Mouse (Mus musculus) kidney, embryonic 14.5 days (tissue): ENCODE data around the gene Ccdc28a. TPM values are rescaled to one million over a fixed set of nuclear protein-coding genes. Genes with fewer than 3 reads are reported as not detected.

Experiments used
- ATAC-seq: fragments of 200-750 bp; cut with Nextera tagmentation; 2 replicates; pipeline ENCODE4 v1.8.0; 2017; ENCODE audit warnings: moderate number of reproducible peaks, mild to moderate bottlenecking, moderate TSS enrichment, moderate library complexity; ENCODE audit not compliant: low FRiP score, low TSS enrichment
- H3K27ac ChIP-seq: fragments of 300-500 bp; sonication (generic); 2 replicates; pipeline ENCODE4 v1.5.1; 2014; ENCODE audit warnings: low read depth, mild to moderate bottlenecking, low read length, moderate library complexity, mixed read lengths
- H3K27me3 ChIP-seq: fragments of 300-500 bp; sonication (generic); 2 replicates; pipeline ENCODE4 v1.6.1; 2014; ENCODE audit warnings: mild to moderate bottlenecking, low read length; ENCODE audit not compliant: control insufficient read depth, insufficient read depth
- H3K36me3 ChIP-seq: fragments of 300-500 bp; sonication (generic); 2 replicates; pipeline ENCODE4 v1.6.1; 2014; ENCODE audit warnings: low read length, mixed read lengths; ENCODE audit not compliant: control insufficient read depth, insufficient read depth
- H3K4me1 ChIP-seq: fragments of 300-500 bp; sonication (generic); 2 replicates; pipeline ENCODE4 v1.6.1; 2014; ENCODE audit warnings: low read length, mixed read lengths; ENCODE audit not compliant: control insufficient read depth, insufficient read depth
- H3K4me2 ChIP-seq: fragments of 300-500 bp; sonication (generic); replicated peaks from 2 replicates; pipeline ENCODE4 v1.6.1; 2014; ENCODE audit warnings: low read depth, mild to moderate bottlenecking, low read length
- H3K4me3 ChIP-seq: fragments of 300-500 bp; sonication (generic); 2 replicates; pipeline ENCODE4 v1.5.1; 2014; ENCODE audit warnings: mild to moderate bottlenecking, low read length
- H3K9ac ChIP-seq: fragments of 300-500 bp; sonication (generic); 2 replicates; pipeline ENCODE4 v1.6.1; 2014; ENCODE audit warnings: low read depth, mild to moderate bottlenecking, low read length, moderate library complexity
- H3K9me3 ChIP-seq: fragments of 300-500 bp; sonication (generic); 2 replicates; pipeline ENCODE4 v1.6.1; 2016; ENCODE audit warnings: low read length; ENCODE audit not compliant: control insufficient read depth
- WGBS: fragments of 180-500 bp; shearing (Covaris S2); extraction: QIAGEN DNeasy Blood & Tissue Kit; methylation state at CpG from one replicate; pipeline ENCODE4 v1.1.7; 2014; 5-methylcytosine and 5-hydroxymethylcytosine counted together
- polyA plus RNA-seq: library from polyadenylated mRNA; unstranded; fragments of >200 nt; fragmentation: Nextera tagmentation; extraction: Ambion mirVana; gene quantifications from 2 replicates; pipeline ENCODE4 v1.2.1, GENCODE M21; 2014

Ccdc28a gene
- polyA plus RNA-seq, 1 experiment from 2014 or later = 13.0 TPM

DNA sequence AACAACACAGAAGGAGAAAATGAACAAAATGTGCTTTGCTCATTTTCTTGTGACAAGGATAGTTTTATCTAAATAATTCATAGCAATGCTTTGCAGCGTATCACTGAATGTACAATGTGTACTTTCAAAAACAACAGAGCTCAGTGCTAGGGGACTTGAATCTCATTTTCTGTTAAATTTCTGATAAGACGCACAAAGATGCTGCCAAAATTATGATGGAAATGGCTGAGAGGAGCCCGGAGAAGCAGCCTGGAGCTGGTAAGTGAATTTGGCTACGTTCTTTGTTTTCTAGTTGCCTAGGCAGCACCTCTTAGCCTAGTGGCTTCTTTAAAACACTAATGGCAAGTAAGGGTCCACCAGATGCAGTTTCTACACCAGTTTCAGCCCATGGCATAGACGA, 52.6 kb downstream of the Ccdc28a start:
- Histone ChIP-seq H3K27me3 (no peaks in the 10 kb centered on the region), H3K27ac (no peak overlapping the region), H3K4me1 (no peaks in the 10 kb centered on the region), H3K9me3 (no peaks in the 10 kb centered on the region), H3K4me2 (no peak overlapping the region), H3K4me3 (no peak overlapping the region), H3K9ac (no peak overlapping the region), H3K36me3 (no peaks in the 10 kb centered on the region)
- WGBS = 93% methylated on average over 5 of the region's 5 CpGs
- ATAC-seq = no peak

DNA sequence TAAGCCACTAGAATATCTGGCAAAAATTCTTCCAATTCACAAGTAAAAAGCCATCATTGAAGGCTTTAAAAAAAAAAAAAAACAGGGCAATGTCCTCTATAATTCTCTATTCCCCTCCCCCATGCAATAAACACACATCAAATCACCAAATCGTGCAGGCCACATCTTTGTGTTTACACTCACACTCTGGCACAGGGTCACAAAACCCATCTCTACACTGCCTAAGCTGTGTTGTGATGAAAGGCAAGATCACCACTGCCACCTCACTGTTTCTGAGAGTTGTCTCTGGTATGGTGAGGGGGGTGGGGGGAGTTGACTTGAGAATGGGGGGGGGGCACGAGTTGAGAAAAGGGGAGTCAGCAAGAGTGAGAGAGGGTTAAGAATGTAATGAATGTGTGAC, 57.5 kb downstream of the Ccdc28a start:
- 67% methylated on average over 2 of the region's 2 CpGs for WGBS
- H3K9ac ChIP-seq = no peak overlapping the region
- no peak overlapping the region for H3K4me2 ChIP-seq
- H3K27ac ChIP-seq = no peak overlapping the region
- no peaks in the 10 kb centered on the region for H3K27me3 ChIP-seq
- H3K9me3 ChIP-seq = no peaks in the 10 kb centered on the region
- no peaks in the 10 kb centered on the region for H3K36me3 ChIP-seq
- no peak overlapping the region for H3K4me3 ChIP-seq
- ATAC-seq = no peak
- H3K4me1 ChIP-seq = no peaks in the 10 kb centered on the region

DNA sequence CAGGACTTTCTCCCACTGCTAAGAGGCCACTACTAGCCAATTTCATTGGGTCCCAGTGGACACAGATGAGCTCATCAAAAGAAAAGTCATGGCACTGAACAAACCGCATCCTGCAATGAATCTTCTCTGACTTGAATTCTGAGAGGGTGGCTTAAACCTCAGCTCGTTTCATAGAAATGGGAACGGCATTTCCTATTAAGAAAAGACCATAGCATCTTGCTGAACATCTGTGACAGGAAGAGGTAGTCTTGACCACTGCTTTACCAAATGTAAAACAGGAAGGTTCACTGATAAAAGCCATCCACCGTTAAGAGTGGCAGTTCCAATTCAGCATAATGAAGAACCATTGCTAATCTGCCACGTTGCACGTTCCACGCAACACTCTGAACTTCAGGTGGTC, 58.1 kb downstream of the Ccdc28a start:
- H3K27ac ChIP-seq = no peak overlapping the region
- no peak overlapping the region for H3K4me2 ChIP-seq
- H3K9me3 ChIP-seq = no peaks in the 10 kb centered on the region
- no peaks in the 10 kb centered on the region for H3K36me3 ChIP-seq
- ATAC-seq = no peak
- WGBS = 90% methylated on average over 7 of the region's 7 CpGs
- H3K9ac ChIP-seq = no peak overlapping the region
- no peaks in the 10 kb centered on the region for H3K4me1 ChIP-seq
- no peaks in the 10 kb centered on the region for H3K27me3 ChIP-seq
- no peak overlapping the region for H3K4me3 ChIP-seq

DNA sequence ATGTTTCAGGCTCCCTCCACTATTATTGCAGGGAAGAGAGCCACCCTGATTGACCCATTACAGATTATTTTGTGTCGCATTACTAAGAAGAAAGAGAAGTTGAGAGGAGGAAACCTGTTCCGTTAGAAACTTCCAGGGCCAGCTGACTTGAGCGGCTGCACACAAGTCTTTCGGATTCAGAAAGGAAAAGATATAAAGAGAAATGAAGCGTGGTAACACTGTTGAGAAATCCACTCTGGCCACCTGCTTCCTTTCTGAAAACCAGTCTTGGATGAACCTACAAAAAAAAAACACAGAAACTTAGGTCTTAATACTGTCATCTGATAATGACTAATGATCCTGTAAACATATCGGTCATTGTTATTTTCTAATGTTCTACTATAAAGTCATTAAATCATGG, 59.7 kb downstream of the Ccdc28a start:
- Histone ChIP-seq H3K36me3 (no peaks in the 10 kb centered on the region), H3K9me3 (no peaks in the 10 kb centered on the region), H3K9ac (no peak overlapping the region), H3K4me1 (no peaks in the 10 kb centered on the region), H3K27me3 (no peaks in the 10 kb centered on the region), H3K4me3 (no peak overlapping the region), H3K4me2 (no peak overlapping the region), H3K27ac (no peak overlapping the region)
- 48% methylated on average over 6 of the region's 6 CpGs for WGBS
- ATAC-seq = no peak

Other genes with a start within 250 kb of the Ccdc28a start
- 134 and 179 TPM in 2 replicates for gene Abracl, start 211.7 kb downstream of the Ccdc28a start, polyA plus RNA-seq
- 20.3 and 23.0 TPM in 2 replicates for gene Reps1, start 179.1 kb downstream of the Ccdc28a start, polyA plus RNA-seq
- gene Ect2l, start 24.1 kb downstream of the Ccdc28a start, polyA plus RNA-seq = 0.14 and 0.69 TPM in 2 replicates
- 9.8 and 11.9 TPM in 2 replicates for gene Nhsl1, start 84.0 kb upstream of the Ccdc28a start, polyA plus RNA-seq